Mouse (Mus musculus): Measurements from ENCODE around the gene Zglp1.

- no peak for TF ChIP-seq EP300 (IDR thresholded peaks at IDR 0.05; ENCODE audit: low read depth)
- no peak for TF ChIP-seq CTCF (IDR thresholded peaks at IDR 0.05; ENCODE audit: low read depth)
Measured at GRCm38 (mm10) chr9:21031896-21032351, 35.0 kb downstream of the Zglp1 start, which contains the start of gene Icam5.

Measured in liver, embryonic 14.5 days (tissue).